Mouse (Mus musculus): ENCODE measurements around the gene Gm20814. TPM values are rescaled to one million over a fixed set of nuclear protein-coding genes. Genes with fewer than 3 reads are reported as not detected.
"Not testable (repeated sequence)": the region's sequence is repeated elsewhere in the genome, so short reads cannot be mapped to it uniquely, and the experiment has no call there.

Gm20814 gene
- not detected for total RNA-seq (2021)
- long read RNA-seq, experiment 1: 0 reads
- long read RNA-seq, experiment 2: 0 reads

- DNase-seq (ENCODE audit: low spot score in 2 of 2): not testable (repeated sequence)
Measured at GRCm38 (mm10) chrY:75195556-75195955, at the start of gene Gm20814. TSS of gene Gm20814 (plus strand) at chrY:75195856.

Measured in adrenal gland, postnatal 4 days (tissue).